Mouse (Mus musculus): ENCODE data around the gene Mink1. TPM values are rescaled to one million over a fixed set of nuclear protein-coding genes. Genes with fewer than 3 reads are reported as not detected.
A peak's percentile ranks its signal among the peaks of the same experiment; 100 is the strongest.

Mink1 gene
- polyA plus RNA-seq, 1 experiment, result 120 TPM

DNA sequence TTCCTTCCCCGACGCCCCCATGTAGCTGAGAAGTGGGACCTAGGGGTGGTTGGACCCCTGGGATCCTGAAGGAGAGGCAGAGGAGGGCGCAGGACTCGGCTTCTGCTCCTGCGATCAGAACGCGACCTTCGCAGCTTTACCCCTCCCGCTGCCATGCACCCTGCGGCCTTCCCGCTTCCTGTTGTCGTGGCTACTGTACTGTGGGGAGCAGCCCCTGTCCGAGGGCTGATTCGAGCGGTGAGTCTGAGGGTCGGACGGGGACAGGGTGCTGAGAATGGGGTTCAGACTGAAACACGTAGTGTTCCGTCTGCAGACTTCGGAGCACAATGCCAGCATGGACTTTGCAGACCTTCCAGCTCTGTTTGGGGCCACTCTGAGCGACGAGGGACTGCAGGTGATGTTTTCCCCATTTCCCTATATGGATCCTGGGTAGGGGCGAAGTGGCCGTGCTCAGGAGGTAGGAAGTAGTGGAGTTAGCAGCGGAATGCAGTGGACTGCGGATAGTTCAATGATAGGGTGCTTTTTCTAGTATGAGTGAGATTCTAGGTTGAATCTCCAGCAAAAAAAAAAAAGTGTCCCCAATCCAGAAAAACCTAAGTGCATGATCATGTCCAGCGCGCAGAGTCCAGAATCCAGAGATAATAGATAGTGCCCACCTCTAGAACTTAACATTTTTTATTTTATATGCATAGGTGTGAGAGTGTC lies 85.2 kb downstream of the Mink1 start:
- Histone ChIP-seq H3K4me3 (replicated peaks; ENCODE audit: extremely low read depth, low read depth, low read length) (peak overlapping the region; percentile 81), H3K4me1 (ENCODE audit: control insufficient read depth, insufficient read depth, low read length) (peaks cover 24% of the 10 kb centered on the region)
- TF ChIP-seq CTCF (IDR thresholded peaks at IDR 0.05; ENCODE audit: insufficient read depth, low read length) (no peak), POLR2A (IDR thresholded peaks at IDR 0.05; ENCODE audit: borderline replicate concordance, extremely low read depth, low read depth, low read length) (no peak)
- peak; percentile 49 for DNase-seq
- 2% methylated on average over 28 of the region's 28 CpGs for WGBS

DNA sequence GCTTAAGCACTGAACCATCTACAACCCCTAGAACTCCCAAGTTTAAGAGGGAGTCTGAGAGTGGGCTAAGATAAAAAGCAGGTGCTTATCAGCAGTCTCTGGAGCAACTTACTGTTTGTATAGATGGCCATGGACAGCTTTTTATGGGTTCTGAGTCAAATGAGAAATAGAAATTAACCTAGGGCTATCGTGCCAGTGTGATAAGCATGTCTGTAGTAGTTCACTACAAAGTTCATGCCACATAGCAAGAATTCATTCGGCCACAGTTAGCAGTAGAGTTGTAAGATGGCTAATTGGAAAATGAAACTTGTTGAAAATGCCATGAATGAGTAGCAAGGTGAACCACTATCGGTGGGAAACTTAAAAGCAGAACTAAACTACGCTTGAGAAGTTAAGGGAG lies 85.8 kb downstream of the Mink1 start:
- DNase-seq, result no peak
- peak overlapping the region; percentile 15 for H3K4me3 ChIP-seq (replicated peaks; ENCODE audit: extremely low read depth, low read depth, low read length)
- 47% methylated on average over 4 of the region's 4 CpGs for WGBS
- H3K4me1 ChIP-seq (ENCODE audit: control insufficient read depth, insufficient read depth, low read length), result peaks cover 26% of the 10 kb centered on the region
- TF ChIP-seq POLR2A (IDR thresholded peaks at IDR 0.05; ENCODE audit: borderline replicate concordance, extremely low read depth, low read depth, low read length) (no peak), CTCF (IDR thresholded peaks at IDR 0.05; ENCODE audit: insufficient read depth, low read length) (no peak)

DNA sequence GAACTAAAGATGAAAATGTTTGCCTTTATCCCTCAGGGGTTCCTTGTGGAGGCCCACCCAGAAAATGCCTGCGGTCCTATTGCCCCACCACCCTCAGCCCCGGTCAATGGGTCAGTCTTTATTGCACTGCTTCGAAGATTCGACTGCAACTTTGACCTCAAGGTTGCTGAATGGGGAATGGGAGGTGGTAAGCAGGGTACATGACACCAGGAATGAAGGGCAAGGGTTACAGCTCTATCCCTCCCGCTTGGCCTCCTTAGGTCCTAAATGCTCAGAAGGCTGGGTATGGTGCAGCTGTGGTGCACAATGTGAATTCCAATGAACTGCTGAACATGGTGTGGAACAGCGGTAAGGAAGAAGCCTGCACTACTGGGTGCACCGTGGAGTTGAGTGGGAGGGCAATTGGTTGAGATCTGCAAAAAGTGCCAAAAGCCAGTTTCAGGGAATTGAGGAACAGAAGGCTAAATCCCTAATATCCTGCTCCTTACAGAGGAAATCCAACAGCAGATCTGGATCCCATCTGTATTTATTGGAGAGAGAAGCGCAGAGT lies 86.6 kb downstream of the Mink1 start:
- H3K4me3 ChIP-seq (replicated peaks; ENCODE audit: extremely low read depth, low read depth, low read length), result no peak overlapping the region
- WGBS, result 68% methylated on average over 8 of the region's 8 CpGs
- TF ChIP-seq CTCF (IDR thresholded peaks at IDR 0.05; ENCODE audit: insufficient read depth, low read length) (no peak), POLR2A (IDR thresholded peaks at IDR 0.05; ENCODE audit: borderline replicate concordance, extremely low read depth, low read depth, low read length) (no peak)
- DNase-seq, result no peak
- peaks cover 26% of the 10 kb centered on the region for H3K4me1 ChIP-seq (ENCODE audit: control insufficient read depth, insufficient read depth, low read length)

DNA sequence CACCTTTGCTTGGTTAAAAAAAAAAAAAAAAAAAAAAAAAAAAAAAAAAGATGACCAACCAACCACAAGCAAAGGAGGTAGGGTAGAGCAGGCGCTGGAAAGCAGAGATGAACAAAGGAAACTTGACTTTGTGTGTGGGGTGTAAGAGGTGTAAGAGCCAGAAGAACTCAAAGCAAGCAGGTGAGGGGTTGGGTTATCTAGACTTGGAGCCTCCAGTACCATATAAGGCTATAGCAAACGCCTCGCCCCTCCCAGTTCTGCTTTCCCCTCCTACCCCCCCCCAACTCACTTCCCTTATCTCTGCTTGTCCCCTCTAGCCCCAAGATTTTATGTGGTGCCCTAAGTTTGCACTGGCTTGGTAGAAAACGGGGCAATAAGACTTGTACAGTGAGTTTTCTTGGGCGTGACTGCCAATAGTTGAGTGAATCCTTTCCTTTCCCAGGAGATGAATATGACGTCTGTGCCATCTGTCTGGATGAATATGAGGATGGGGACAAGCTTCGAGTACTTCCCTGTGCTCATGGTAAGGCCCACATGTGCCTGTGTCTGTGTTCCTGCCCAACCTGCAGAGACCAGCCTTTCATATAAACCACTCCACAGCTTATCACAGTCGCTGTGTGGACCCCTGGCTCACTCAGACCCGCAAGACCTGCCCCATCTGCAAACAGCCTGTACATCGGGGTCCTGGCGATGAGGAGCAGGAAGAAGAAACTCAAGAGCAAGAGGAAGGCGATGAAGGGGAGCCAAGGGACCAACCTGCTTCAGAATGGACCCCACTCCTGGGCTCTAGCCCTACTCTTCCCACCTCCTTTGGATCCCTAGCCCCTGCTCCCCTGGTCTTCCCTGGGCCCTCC lies 87.9 kb downstream of the Mink1 start:
- no peak for TF ChIP-seq POLR2A (IDR thresholded peaks at IDR 0.05; ENCODE audit: borderline replicate concordance, extremely low read depth, low read depth, low read length)
- no peak for TF ChIP-seq CTCF (IDR thresholded peaks at IDR 0.05; ENCODE audit: insufficient read depth, low read length)
- no peak overlapping the region for H3K4me3 ChIP-seq (replicated peaks; ENCODE audit: extremely low read depth, low read depth, low read length)
- WGBS, result 51% methylated on average over 12 of the region's 12 CpGs
- no peak for DNase-seq
- H3K4me1 ChIP-seq (ENCODE audit: control insufficient read depth, insufficient read depth, low read length), result peaks cover 28% of the 10 kb centered on the region

DNA sequence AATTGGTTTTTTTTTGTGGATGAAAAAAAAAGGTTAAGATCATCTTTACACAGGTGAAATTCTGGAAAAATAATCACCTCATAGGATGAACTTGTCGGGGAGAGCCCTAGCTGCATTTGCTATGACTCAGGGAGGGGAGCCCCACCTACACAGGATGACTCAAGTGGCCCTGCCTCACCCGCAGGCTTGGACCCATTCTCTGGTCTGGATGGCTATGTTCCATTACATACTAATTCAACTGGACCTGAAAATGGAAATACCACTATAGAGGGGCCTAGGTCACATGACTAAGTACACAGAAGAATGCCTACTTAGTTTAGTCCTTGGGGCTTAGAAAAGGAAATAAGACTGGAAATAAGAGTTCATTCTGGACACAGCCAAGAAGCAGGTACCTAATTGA lies 88.7 kb downstream of the Mink1 start:
- no peak overlapping the region for H3K4me3 ChIP-seq (replicated peaks; ENCODE audit: extremely low read depth, low read depth, low read length)
- WGBS, result 16% methylated on average over 2 of the region's 2 CpGs
- peaks cover 28% of the 10 kb centered on the region for H3K4me1 ChIP-seq (ENCODE audit: control insufficient read depth, insufficient read depth, low read length)
- DNase-seq, result no peak
- TF ChIP-seq CTCF (IDR thresholded peaks at IDR 0.05; ENCODE audit: insufficient read depth, low read length) (no peak), POLR2A (IDR thresholded peaks at IDR 0.05; ENCODE audit: borderline replicate concordance, extremely low read depth, low read depth, low read length) (no peak)

DNA sequence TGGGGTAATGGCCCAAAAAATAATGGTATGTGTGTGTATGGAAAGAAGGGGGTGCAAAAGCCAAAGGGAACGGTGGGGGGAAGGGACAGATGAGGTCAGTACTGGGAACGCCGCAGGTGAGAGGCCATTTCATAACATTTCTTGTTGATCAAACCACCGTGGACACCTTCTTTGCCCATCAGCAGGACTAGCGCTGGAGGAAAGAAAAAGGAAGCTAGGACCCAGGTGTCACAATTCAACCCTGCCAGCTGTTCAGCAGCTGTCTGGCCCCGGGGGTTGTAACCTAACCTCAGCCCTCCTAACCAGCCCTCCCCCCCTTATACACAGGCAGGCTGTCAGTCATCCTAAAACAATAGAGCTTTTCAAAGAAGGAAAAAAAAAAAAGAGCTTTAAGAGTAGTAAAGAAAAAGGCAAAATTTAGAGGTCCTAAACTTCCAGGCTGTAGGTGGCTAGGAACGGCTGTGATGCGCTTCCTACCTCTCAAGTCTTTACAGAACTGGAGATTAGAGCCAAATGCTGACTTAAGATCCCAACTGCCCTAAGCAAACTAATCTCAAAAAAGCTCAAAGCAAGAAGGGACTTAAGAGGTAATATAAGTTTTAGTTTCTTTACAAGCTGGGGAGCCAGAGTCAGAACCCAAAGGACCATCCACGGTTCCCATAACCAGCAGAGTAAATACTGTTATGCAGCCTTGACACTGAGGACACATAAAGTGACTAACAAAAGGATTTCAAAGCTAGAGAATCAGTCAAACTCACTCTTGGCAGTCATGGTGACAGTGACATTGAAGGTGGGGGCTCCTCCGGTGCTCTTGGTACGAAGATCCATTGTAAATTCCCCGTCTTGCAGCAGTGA lies 89.6 kb downstream of the Mink1 start:
- 25% methylated on average over 12 of the region's 12 CpGs for WGBS
- DNase-seq, result no peak
- TF ChIP-seq POLR2A (IDR thresholded peaks at IDR 0.05; ENCODE audit: borderline replicate concordance, extremely low read depth, low read depth, low read length) (no peak), CTCF (IDR thresholded peaks at IDR 0.05; ENCODE audit: insufficient read depth, low read length) (no peak)
- Histone ChIP-seq H3K4me1 (ENCODE audit: control insufficient read depth, insufficient read depth, low read length) (peaks cover 30% of the 10 kb centered on the region), H3K4me3 (replicated peaks; ENCODE audit: extremely low read depth, low read depth, low read length) (peak overlapping the region; percentile 39)

DNA sequence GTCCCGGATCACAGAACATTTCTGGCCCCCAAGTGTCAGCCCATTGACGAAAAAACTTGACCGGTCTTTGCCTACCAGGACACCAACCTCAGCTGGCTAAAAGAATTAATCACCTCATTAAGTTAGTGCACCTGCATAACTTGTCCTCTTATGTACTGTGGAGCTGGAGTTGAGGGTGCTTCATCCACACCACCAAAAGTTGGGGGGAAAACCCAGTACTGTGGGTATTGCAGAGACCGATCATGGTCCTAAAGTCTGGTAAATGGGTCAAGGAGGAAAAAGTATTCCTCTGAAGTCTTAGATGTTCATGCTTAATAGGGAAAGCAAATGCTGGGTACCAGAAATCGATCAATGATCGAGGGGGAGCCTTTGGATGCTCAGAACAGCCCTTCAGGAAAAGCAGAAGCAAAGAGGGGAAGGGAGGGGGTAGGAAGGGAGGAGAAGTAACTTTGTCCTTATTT lies 90.2 kb downstream of the Mink1 start:
- no peak for DNase-seq
- TF ChIP-seq CTCF (IDR thresholded peaks at IDR 0.05; ENCODE audit: insufficient read depth, low read length) (no peak), POLR2A (IDR thresholded peaks at IDR 0.05; ENCODE audit: borderline replicate concordance, extremely low read depth, low read depth, low read length) (no peak)
- WGBS, result 16% methylated on average over 6 of the region's 6 CpGs
- peak overlapping the region; percentile 93 for H3K4me3 ChIP-seq (replicated peaks; ENCODE audit: extremely low read depth, low read depth, low read length)
- peaks cover 30% of the 10 kb centered on the region for H3K4me1 ChIP-seq (ENCODE audit: control insufficient read depth, insufficient read depth, low read length)

DNA sequence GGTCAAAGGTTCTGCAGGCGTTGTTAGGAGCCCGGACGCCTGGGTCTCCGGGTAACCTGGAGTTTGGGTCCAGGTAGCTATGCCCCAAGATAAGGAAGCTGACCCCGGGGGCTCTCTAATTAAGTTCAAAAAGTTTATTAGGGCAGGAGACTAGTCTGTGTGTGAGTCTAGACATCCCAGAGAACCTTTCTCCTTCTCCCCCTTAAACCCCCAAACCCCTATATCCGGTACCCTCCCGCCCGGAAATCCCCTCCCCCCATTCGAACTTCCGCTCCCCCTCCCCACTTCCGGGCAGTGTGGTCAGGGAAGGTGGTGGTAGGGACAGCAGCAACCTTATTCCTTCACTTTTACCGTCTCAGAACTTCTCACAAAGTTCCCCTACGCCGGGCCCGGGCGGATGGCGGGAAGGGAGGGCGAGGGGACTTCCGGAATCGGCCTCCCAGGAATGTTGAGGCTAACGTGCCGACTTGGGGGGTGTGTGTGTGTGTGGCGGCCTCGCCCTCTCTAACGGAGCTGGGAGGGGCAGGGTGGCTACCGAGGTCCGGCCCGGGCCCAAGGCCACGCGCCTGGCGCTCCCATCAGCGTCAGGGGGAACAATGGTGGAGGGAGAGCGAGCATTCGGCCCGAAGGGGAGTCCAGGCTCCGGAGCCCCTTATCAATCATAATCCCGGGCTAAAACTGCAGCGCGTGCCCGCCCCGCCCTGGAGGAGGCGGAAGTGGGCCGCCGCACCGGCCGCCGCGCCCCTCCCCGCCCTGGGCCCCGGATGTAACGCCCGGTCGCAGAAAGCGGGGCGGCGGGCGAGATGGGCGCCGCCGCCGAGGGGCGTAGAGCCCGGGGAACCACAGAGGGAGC lies 90.9 kb downstream of the Mink1 start:
- TF ChIP-seq CTCF (IDR thresholded peaks at IDR 0.05; ENCODE audit: insufficient read depth, low read length) (no peak), POLR2A (IDR thresholded peaks at IDR 0.05; ENCODE audit: borderline replicate concordance, extremely low read depth, low read depth, low read length) (no peak; the same call in 1 of the 2 replicates)
- peak; percentile 75 for DNase-seq
- under 1% methylated on average over 61 of the region's 63 CpGs for WGBS
- Histone ChIP-seq H3K4me1 (ENCODE audit: control insufficient read depth, insufficient read depth, low read length) (peaks cover 27% of the 10 kb centered on the region), H3K4me3 (replicated peaks; ENCODE audit: extremely low read depth, low read depth, low read length) (peak overlapping the region; percentile 93)

All from lung, adult 2 months (tissue).